Mouse (Mus musculus) B cell, adult 2 months (primary cell): ENCODE data around the gene Pigb.
"Not testable (repeated sequence)": the region's sequence is repeated elsewhere in the genome, so short reads cannot be mapped to it uniquely, and the experiment has no call there.

Experiments
- DNase-seq, 2 experiments: peaks; one replicate each; pipeline ENCODE4 v3.0.0; 2022

Pigb gene

GRCm38 (mm10) chr9:73040080-73040479, at the start of gene Pigb:
Gene Pigb, minus strand, starts transcription at chr9:73040378.
- DNase-seq, result no peak

- DNase-seq, result peak in 1 of 2 experiments; percentile 8
These were observed 49.2 kb upstream of the Pigb start for GRCm38 (mm10) chr9:73089222-73089920.

- DNase-seq, result no peak
These were observed 47.4 kb upstream of the Pigb start for GRCm38 (mm10) chr9:73087581-73087980.

GRCm38 (mm10) chr9:73087121-73087520, 46.9 kb upstream of the Pigb start:
- no peak for DNase-seq

- DNase-seq, result no peak
These were observed 45.7 kb upstream of the Pigb start for GRCm38 (mm10) chr9:73085845-73086244.

- DNase-seq, result no peak
These were observed 43.8 kb upstream of the Pigb start for GRCm38 (mm10) chr9:73083956-73084355.

- no peak for DNase-seq
These were observed 42.3 kb upstream of the Pigb start for GRCm38 (mm10) chr9:73082291-73083000.

GRCm38 (mm10) chr9:73079801-73080325, 39.7 kb upstream of the Pigb start:
- DNase-seq, result no peak

- not testable (repeated sequence) for DNase-seq
These were observed 39.2 kb upstream of the Pigb start for GRCm38 (mm10) chr9:73079349-73079748.

- DNase-seq, result no peak
These were observed 33.0 kb upstream of the Pigb start for GRCm38 (mm10) chr9:73073169-73073568.

GRCm38 (mm10) chr9:73072426-73072825, 32.2 kb upstream of the Pigb start:
- no peak for DNase-seq

- DNase-seq, result no peak
These were observed 30.9 kb upstream of the Pigb start for GRCm38 (mm10) chr9:73070971-73071659.

- no peak for DNase-seq
These were observed 28.5 kb upstream of the Pigb start for GRCm38 (mm10) chr9:73068688-73069087.

- DNase-seq, result no peak
These were observed 28.1 kb upstream of the Pigb start for GRCm38 (mm10) chr9:73068230-73068679.

- no peak for DNase-seq
These were observed 26.9 kb upstream of the Pigb start for GRCm38 (mm10) chr9:73067086-73067485.

GRCm38 (mm10) chr9:73063621-73064290, 23.6 kb upstream of the Pigb start:
- DNase-seq, result no peak

- DNase-seq, result no peak
These were observed 19.0 kb upstream of the Pigb start for GRCm38 (mm10) chr9:73059224-73059623.

- DNase-seq, result no peak
These were observed 15.3 kb upstream of the Pigb start for GRCm38 (mm10) chr9:73055441-73055911.

- no peak for DNase-seq
These were observed 10.4 kb upstream of the Pigb start for GRCm38 (mm10) chr9:73050606-73051005.

- DNase-seq, result no peak
These were observed 9.7 kb upstream of the Pigb start for GRCm38 (mm10) chr9:73049833-73050232.

- no peak for DNase-seq
These were observed 8.7 kb upstream of the Pigb start for GRCm38 (mm10) chr9:73048927-73049326.

- no peak for DNase-seq
These were observed 7.7 kb upstream of the Pigb start for GRCm38 (mm10) chr9:73047906-73048305.

- no peak for DNase-seq
These were observed 5.5 kb upstream of the Pigb start for GRCm38 (mm10) chr9:73045711-73046110.
